Mouse (Mus musculus) CD4-positive helper T cell, adult 2 months (primary cell): ENCODE measurements at regions not wholly inside any gene's neighbourhood (a gene's known extent, or its start where the extent isn't known, plus 50 kb on each side); places are given as distances from the start of the nearest gene placed in this dataset.
A peak's percentile ranks its signal among the peaks of the same experiment; 100 is the strongest.

Experiments
- DNase-seq: peaks from one replicate; pipeline ENCODE4 v3.0.0-alpha.2; 2012; ENCODE audit warnings: low read depth, missing footprints, low spot score

DNA sequence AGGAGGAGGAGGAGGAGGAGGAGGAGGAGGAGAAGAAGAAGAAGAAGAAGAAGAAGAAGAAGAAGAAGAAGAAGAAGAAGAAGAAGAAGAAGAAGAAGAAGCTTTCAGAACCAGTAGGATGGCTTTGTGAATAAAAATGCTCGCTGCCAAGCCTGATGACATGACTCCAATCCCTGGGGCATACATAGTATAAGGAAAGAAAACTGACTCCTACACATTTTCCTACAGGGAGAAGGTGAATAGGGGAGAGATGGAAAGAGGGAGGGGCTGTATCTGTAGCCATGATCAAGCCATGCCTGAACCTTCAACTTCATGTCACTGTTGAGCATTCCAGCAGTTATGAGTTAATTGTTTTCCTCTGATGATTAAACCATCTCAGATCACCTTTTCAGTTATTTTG, 460.2 kb upstream of the Gm10131 start:
- no peak for DNase-seq

GRCm38 (mm10) chr8:34562278-34562677, 450.7 kb upstream of the Gm10131 start:
- no peak for DNase-seq

GRCm38 (mm10) chr8:34549786-34550185, 438.2 kb upstream of the Gm10131 start:
- DNase-seq, result no peak

DNA sequence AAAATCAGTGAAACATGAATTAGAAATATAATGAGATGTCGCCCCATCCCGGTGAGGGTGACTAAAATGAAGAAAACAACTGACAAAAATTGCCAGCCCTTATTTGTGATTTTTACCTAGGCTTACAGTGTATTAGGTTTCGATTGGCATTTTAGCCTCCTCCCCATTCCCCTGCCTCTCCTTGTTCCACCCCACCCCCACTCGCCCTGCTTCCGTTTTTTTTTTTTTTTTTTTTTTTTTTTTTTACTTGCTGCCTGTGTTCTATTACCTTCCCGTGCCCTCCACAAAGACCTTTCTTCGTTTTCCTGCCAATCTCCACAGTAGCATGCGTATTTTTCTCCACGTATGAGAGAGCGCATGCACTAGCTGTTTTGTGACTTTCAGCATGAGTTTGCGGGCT, 435.3 kb upstream of the Gm10131 start:
- DNase-seq, result peak; percentile 18

DNA sequence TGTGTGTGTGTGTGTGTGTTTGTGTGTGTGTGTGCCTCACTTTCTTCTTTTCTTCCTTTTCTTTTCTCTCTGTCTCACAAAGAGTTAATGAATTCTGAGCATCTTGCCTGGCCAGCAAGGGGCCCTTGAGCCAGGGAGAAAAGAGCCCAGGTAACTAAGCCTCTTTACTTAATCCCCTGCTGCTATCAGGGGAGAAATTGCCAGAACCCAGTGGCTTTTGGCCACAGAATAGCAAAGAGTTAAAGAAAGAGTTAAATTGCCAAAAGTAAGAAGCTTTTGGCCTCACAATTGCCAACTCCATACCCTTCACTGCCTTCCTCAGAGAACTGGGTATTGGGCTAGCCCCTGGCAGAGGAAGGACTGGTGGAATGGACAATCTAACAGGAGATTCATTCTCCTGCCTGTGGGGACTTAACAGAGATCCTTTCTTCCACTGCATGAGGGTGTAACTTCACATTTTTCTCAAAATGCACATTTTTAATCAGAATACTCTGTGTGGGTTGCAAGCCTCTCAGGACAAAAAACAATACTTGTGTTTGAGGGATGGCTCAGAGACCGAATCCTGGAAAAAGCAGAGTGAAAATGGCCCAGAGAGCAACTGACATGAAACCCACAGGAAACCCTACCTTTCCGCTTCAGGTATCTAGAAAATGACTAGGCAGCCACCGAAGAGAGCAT, 431.0 kb upstream of the Gm10131 start:
- no peak for DNase-seq

- no peak for DNase-seq
Observed at GRCm38 (mm10) chr8:34539232-34539631, 427.7 kb upstream of the Gm10131 start.

- DNase-seq, result no peak
Observed at GRCm38 (mm10) chr8:34535434-34535833, 423.9 kb upstream of the Gm10131 start.

DNA sequence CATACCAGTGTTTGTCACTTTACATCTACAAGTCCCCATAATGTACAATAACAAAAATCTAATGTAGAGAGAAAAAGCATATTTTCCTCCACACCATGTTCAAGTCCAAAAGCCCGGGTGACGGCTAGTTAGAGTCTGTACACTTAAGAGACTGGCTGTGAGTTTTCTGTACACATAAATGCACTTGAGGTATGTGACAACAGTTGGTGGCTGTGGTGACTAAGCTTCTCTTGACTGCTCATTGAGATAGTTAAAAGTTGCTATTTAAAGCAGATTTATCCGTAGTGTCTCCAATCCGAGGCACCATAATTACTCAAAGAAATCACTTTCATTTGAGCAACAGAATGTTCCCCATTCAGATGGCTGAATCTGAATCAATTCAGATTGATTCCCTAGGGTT, 421.9 kb upstream of the Gm10131 start:
- DNase-seq, result no peak

DNA sequence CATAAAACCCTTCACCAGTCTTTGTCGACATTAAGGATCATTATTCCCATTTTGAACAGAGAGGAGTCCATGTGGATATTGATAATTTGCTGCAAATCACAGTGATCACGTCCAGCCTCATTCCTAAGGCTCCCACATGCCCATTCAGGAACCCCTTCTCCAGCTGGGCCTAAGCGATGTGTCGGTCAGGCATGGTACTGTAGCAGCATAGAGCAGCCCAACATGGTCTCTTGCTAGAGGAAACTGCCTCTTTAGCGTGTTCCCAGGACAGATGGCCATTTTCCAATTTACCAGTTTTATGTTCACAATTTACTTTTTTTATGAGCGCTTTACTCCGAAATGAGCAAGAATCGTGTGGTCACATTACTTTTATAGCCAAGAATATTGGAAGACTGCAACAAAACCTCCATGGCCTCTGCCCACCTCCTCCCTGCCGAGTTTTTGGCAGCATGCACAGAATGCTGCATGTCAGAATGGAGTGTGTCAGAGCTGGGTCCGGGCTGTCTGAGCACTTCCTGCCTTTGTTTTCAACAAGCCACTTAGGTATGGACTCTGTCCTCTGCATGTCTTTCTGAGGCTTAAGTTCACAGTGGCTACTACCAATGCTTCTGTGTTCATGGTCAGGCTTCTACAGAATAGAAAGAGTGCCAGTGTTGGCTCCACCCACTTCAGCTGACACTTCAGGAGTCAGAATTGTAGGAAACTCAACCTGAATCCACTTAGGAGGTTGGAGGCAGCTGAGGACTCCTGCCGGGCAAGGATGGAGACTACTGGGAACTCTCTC, 419.6 kb upstream of the Gm10131 start:
- DNase-seq, result no peak

GRCm38 (mm10) chr8:34530046-34530445, 418.5 kb upstream of the Gm10131 start:
- peak; percentile 14 for DNase-seq

- no peak for DNase-seq
Observed at GRCm38 (mm10) chr8:34529452-34529851, 417.9 kb upstream of the Gm10131 start.

- DNase-seq, result no peak
Observed at GRCm38 (mm10) chr8:34528213-34528612, 416.7 kb upstream of the Gm10131 start.

DNA sequence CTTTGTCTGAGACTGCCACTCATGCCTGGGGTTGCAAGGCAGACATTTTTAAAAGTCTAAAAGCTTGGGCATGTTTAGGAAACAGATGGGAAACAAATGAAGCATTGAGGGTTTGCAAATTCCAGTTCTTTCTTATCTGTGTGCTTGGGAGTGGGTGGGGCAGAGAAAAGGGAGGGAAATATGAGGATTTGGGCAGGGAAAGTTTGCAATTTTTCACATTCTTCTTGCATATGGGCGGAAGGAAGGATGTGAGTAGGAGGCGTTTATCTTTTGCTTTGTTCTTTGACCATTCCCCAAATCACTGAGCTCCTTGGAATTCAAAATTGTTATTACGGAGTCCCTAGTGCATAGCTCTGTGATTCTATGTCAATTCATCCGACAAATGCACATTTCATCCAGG, 413.7 kb upstream of the Gm10131 start:
- no peak for DNase-seq

- DNase-seq, result no peak
Observed at GRCm38 (mm10) chr8:34523849-34524248, 412.3 kb upstream of the Gm10131 start.

DNA sequence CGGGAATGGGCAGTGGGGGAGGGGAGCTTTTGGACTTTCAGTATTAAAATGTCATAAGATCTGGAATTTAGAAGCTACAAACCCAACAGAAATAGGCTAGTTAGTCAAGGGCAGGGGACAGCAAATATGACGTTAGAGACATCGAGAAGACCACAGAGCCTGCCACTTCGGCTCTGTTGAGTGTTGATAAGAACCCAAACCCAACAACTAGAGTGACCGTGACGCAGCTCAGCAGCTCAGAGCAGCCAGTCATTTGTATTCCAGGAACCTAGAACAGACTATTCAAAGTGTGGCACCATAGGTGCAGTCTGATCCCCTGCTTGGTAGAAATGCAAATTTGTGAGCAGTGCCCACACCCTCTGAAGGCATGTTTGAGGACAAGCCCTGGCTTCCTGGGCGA, 409.8 kb upstream of the Gm10131 start:
- DNase-seq, result no peak

DNA sequence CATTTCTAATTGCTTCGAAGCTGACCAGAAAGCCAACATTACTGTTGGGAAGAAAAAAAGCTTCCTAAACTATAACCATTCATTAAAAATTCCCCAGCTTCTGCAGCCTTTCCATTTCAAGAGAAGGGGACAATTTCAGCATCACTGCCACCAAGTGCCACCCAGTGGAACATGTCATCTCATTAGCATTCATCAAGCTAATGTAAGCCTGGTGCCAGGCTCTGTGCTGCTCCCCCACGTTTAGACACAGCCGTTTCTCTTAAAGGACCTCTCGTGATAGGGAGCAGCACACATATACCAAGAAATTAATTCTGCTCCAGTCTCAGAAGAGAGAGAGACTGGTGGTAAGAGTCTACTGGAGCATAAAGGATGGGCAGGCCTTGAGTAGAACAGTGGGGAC, 409.1 kb upstream of the Gm10131 start:
- no peak for DNase-seq

- no peak for DNase-seq
Observed at GRCm38 (mm10) chr8:34513459-34514090, 402.0 kb upstream of the Gm10131 start.

DNA sequence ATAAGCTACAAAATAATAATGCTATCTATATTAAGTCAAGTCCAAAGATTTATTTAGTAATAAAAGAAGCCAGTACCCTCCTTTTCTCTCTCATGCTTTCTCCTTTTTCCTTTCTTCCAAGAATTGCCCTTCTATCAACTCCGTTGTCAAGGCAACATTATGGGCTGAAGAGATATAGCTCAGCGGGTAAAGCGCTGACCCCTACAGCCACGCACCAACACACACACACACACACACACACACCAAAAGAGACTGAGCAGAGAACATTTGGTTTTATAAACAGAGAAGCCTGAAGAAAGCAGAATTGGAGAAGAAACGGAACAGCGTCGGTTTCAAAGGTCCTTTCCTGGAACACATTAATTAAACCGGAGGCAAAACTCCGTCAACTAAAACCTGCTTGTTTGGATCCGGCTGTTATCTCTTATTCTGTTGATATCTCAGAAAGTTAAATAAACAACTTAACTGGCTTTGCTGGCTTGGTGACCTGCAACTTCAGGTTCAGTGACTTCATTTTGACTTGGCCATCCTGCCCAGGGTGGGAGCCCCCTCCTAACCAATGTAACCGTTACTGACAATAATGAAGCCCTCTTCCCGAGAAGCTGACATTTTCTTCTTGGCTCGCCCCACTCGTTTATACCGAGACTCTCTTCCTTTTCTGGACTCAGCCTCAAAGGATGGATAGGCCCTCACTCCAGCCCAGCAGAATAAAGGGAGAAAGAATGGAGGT, 394.5 kb upstream of the Gm10131 start:
- no peak for DNase-seq

DNA sequence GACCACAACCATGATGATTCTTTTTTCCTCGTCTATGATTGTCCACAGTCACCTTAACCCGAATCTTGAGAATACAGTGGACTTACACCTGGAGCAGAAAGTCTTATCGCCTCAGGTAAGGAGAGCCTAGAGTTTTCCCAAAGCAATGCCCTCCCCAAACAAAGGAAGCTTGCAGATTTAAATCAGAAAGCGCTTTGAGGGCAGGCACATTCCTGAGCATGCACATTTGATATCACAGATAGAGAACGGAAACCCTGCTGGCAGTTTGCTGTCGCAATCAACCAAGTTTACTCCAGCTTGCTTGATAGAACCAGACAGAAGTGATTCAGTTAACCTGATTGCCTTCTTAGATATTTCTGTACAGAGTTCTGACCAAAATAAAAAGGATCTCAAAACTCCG, 393.6 kb upstream of the Gm10131 start:
- DNase-seq, result no peak

- DNase-seq, result no peak
Observed at GRCm38 (mm10) chr8:34502606-34503162, 391.1 kb upstream of the Gm10131 start.

DNA sequence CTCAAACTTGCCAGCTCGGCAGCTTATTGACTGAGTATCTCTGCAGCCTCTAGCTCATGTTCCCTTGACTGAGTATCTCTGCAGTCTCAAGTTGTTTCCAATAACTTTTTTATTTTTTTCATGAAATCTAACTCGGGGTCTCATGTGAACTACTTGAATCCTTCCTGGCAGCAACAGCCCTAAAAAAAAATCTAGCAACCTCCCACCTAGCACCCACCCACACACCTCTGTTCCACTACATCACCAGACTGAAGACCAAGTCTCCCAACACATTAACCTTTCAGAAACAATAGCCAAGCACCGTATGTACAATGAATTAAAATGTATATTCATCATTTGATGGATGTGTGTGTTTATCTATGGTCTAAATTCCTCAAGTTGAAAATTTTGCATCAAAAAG, 387.7 kb upstream of the Gm10131 start:
- DNase-seq, result no peak

- DNase-seq, result no peak
Observed at GRCm38 (mm10) chr8:34496751-34497150, 385.2 kb upstream of the Gm10131 start.
